20 mouse cellular contexts compared by ENCODE assay signal in the genomic region with DNA sequence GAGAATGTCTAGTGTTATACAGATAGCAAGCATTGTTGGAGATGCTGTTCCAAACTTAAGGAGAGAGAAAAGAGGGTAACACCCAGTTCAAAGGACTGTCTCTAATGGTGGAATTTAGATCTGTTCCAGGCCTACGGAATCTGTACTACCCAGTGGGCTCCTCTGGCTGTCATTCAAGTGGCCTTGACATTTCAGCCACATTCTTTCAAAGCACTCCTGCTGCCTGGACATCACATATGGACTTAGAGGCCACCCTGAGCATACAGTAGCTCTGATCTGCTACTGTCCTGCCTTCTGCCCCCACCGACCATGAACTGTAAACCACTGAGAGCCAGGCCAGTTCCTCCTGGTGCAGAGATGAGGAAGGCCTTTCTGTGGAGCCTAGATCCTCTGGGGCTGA.
"Had no signal": no experiment of that assay in that cellular context is flagged by ENCODE, and none has a peak within 500 bp of the region (broad histone marks: within the 10 kb centered on the region; RNA-seq: fewer than 3 reads in every experiment).

No protein-coding gene starts in this region.

- ATAC-seq: liver, postnatal 0 days; lung, postnatal 0 days; midbrain, embryonic 13.5 days; midbrain, embryonic 16.5 days had no signal

- H3K27me3 ChIP-seq: lung, embryonic 15.5 days; midbrain, embryonic 13.5 days; neural tube, embryonic 13.5 days; neural tube, embryonic 15.5 days; stomach, embryonic 15.5 days had no signal

- H3K4me3 ChIP-seq: lung, embryonic 15.5 days; megakaryocyte, embryonic 14.5 days; midbrain, embryonic 13.5 days; myocyte; neural tube, embryonic 13.5 days; neural tube, embryonic 15.5 days; stomach, embryonic 15.5 days had no signal

- H3K36me3 ChIP-seq: lung, embryonic 15.5 days; midbrain, embryonic 13.5 days; neural tube, embryonic 13.5 days; neural tube, embryonic 15.5 days; stomach, embryonic 15.5 days had no signal

- H3K27ac ChIP-seq: lung, embryonic 15.5 days; macrophage; midbrain, embryonic 13.5 days; neural tube, embryonic 13.5 days; neural tube, embryonic 15.5 days; stomach, embryonic 15.5 days; stomach, postnatal 0 days had no signal

- DNase-seq: liver, postnatal 0 days; lung, adult 2 months; lung, postnatal 14 days; lung, postnatal 36 days; right cerebral cortex, postnatal 14 days; thymus, adult 18-20 months; thymus, postnatal 14 days; thymus, postnatal 36 days had no signal

- H3K9me3 ChIP-seq: lung, embryonic 15.5 days; megakaryocyte, embryonic 14.5 days; midbrain, embryonic 13.5 days; neural tube, embryonic 13.5 days; neural tube, embryonic 15.5 days; stomach, embryonic 15.5 days had no signal

- H3K9ac ChIP-seq: liver, postnatal 0 days; lung, embryonic 15.5 days; midbrain, embryonic 13.5 days; neural tube, embryonic 13.5 days; neural tube, embryonic 15.5 days; stomach, embryonic 15.5 days had no signal

- H3K4me2 ChIP-seq: lung, embryonic 15.5 days; midbrain, embryonic 11.5 days; midbrain, embryonic 13.5 days; neural tube, embryonic 13.5 days; neural tube, embryonic 15.5 days; stomach, embryonic 15.5 days had no signal

- H3K4me1 ChIP-seq: lung, embryonic 15.5 days; midbrain, embryonic 13.5 days; neural tube, embryonic 13.5 days; neural tube, embryonic 15.5 days; stomach, embryonic 15.5 days had no signal
